Mouse (Mus musculus): ENCODE data around the gene Gm49366.
"Not testable (repeated sequence)": the region's sequence is repeated elsewhere in the genome, so short reads cannot be mapped to it uniquely, and the experiment has no call there.

- TF ChIP-seq CTCF, POLR2A (IDR thresholded peaks at IDR 0.05; ENCODE audit: insufficient read depth, low read depth, low read length): not testable (repeated sequence)
Measured at GRCm38 (mm10) chr12:84022266-84022665, 16.5 kb upstream of the Gm49366 start.

Measured in olfactory bulb, adult 2 months (tissue).